Mouse (Mus musculus): ENCODE measurements at regions not wholly inside any gene's neighbourhood (a gene's known extent, or its start where the extent isn't known, plus 50 kb on each side); places are given as distances from the start of the nearest gene placed in this dataset.

- intact Hi-C loops (cut with DNase I) = no loop called here
Measured at GRCm38 (mm10) chr10:98343827-98344226, 570.4 kb upstream of the Atp2b1 start.

GRCm38 (mm10) chr10:98349466-98349865 lies 564.7 kb upstream of the Atp2b1 start:
- DNase-seq = peak; percentile 76
- intact Hi-C loops (cut with DNase I) = no loop called here
- TF ChIP-seq CTCF (IDR thresholded peaks at IDR 0.05) = no peak
- Histone ChIP-seq H3K27ac (peak overlapping the region; percentile 68), H3K4me3 (no peak overlapping the region)

More at GRCm38 (mm10) chr10:98343827-98344226, 570.4 kb upstream of the Atp2b1 start:
- H3K27ac ChIP-seq = 0 out of 2 replicates have a peak overlapping the region, but pooled peaks have one; percentile 28
- H3K4me3 ChIP-seq = no peak overlapping the region
- DNase-seq = no peak
- no peak for TF ChIP-seq CTCF (IDR thresholded peaks at IDR 0.05)

- intact Hi-C loops (cut with DNase I) = no loop called here
- Histone ChIP-seq H3K27ac (no peak overlapping the region), H3K4me3 (no peak overlapping the region)
- TF ChIP-seq CTCF (IDR thresholded peaks at IDR 0.05) = no peak
- no peak for DNase-seq
Measured at GRCm38 (mm10) chr10:98350318-98350926, 563.8 kb upstream of the Atp2b1 start.

- TF ChIP-seq CTCF (IDR thresholded peaks at IDR 0.05) = no peak
- no peak for DNase-seq
- Histone ChIP-seq H3K27ac (0 out of 2 replicates have a peak overlapping the region, but pooled peaks have one; percentile 32), H3K4me3 (no peak overlapping the region)
- intact Hi-C loops (cut with DNase I) = no loop called here
Measured at GRCm38 (mm10) chr10:98352061-98352460, 562.1 kb upstream of the Atp2b1 start.

- intact Hi-C loops (cut with DNase I) = no loop called here
- TF ChIP-seq CTCF (IDR thresholded peaks at IDR 0.05) = no peak
- H3K27ac ChIP-seq = no peak overlapping the region
- H3K4me3 ChIP-seq = no peak overlapping the region
- DNase-seq = no peak
Measured at GRCm38 (mm10) chr10:98354486-98354885, 559.7 kb upstream of the Atp2b1 start.

GRCm38 (mm10) chr10:98364604-98365003 lies 549.6 kb upstream of the Atp2b1 start:
- no peak for TF ChIP-seq CTCF (IDR thresholded peaks at IDR 0.05)
- no peak overlapping the region for H3K27ac ChIP-seq
- intact Hi-C loops (cut with DNase I) = no loop called here
- no peak for DNase-seq
- H3K4me3 ChIP-seq = no peak overlapping the region

GRCm38 (mm10) chr10:98372561-98372960 lies 541.6 kb upstream of the Atp2b1 start:
- intact Hi-C loops (cut with DNase I) = no loop called here
- Histone ChIP-seq H3K4me3 (no peak overlapping the region), H3K27ac (no peak overlapping the region)
- no peak for TF ChIP-seq CTCF (IDR thresholded peaks at IDR 0.05)
- DNase-seq = no peak

- Histone ChIP-seq H3K4me3 (no peak overlapping the region), H3K27ac (peak overlapping the region; percentile 31; the same call in 1 of the 2 replicates)
- TF ChIP-seq CTCF (IDR thresholded peaks at IDR 0.05) = no peak
- intact Hi-C loops (cut with DNase I) = no loop called here
- DNase-seq = no peak
Measured at GRCm38 (mm10) chr10:98373314-98373713, 540.9 kb upstream of the Atp2b1 start.

- intact Hi-C loops (cut with DNase I) = no loop called here
- no peak overlapping the region for H3K4me3 ChIP-seq
- no peak for TF ChIP-seq CTCF (IDR thresholded peaks at IDR 0.05)
Measured at GRCm38 (mm10) chr10:98374684-98375083, 539.5 kb upstream of the Atp2b1 start.

GRCm38 (mm10) chr10:98388543-98388942 lies 525.7 kb upstream of the Atp2b1 start:
- no peak for DNase-seq
- no peak overlapping the region for H3K4me3 ChIP-seq
- intact Hi-C loops (cut with DNase I) = no loop called here
- TF ChIP-seq CTCF (IDR thresholded peaks at IDR 0.05) = no peak
- no peak overlapping the region for H3K27ac ChIP-seq

More at GRCm38 (mm10) chr10:98374684-98375083, 539.5 kb upstream of the Atp2b1 start:
- no peak overlapping the region for H3K27ac ChIP-seq
- no peak for DNase-seq

GRCm38 (mm10) chr10:98399864-98400263 lies 514.3 kb upstream of the Atp2b1 start:
- TF ChIP-seq CTCF (IDR thresholded peaks at IDR 0.05) = no peak

GRCm38 (mm10) chr10:98417807-98418743 lies 496.1 kb upstream of the Atp2b1 start:
- Histone ChIP-seq H3K27ac (no peak overlapping the region), H3K4me3 (no peak overlapping the region)
- intact Hi-C loops (cut with DNase I) = no loop called here
- no peak for DNase-seq
- TF ChIP-seq CTCF (IDR thresholded peaks at IDR 0.05) = no peak

More at GRCm38 (mm10) chr10:98399864-98400263, 514.3 kb upstream of the Atp2b1 start:
- intact Hi-C loops (cut with DNase I) = no loop called here
- Histone ChIP-seq H3K4me3 (no peak overlapping the region), H3K27ac (no peak overlapping the region)
- DNase-seq = no peak

GRCm38 (mm10) chr10:98424450-98424849 lies 489.8 kb upstream of the Atp2b1 start:
- no peak for TF ChIP-seq CTCF (IDR thresholded peaks at IDR 0.05)
- intact Hi-C loops (cut with DNase I) = no loop called here

More at GRCm38 (mm10) chr10:98424450-98424849, 489.8 kb upstream of the Atp2b1 start:
- no peak for DNase-seq
- Histone ChIP-seq H3K27ac (no peak overlapping the region), H3K4me3 (no peak overlapping the region)

All from gastrocnemius, adult 2 months (tissue).